Mouse (Mus musculus) ES-Bruce4 (cell line): ENCODE data around the gene Cntf. TPM values are rescaled to one million over a fixed set of nuclear protein-coding genes. Genes with fewer than 3 reads are reported as not detected.
A peak's percentile ranks its signal among the peaks of the same experiment; 100 is the strongest.

Experiments used
- H3K27ac ChIP-seq: 2 replicates; pipeline ENCODE4 v1.5.1; 2012; ENCODE audit warnings: low read length, inconsistent platforms; ENCODE audit not compliant: insufficient read depth
- H3K27me3 ChIP-seq: 2 replicates; pipeline ENCODE4 v1.6.1; 2012; ENCODE audit warnings: mild to moderate bottlenecking, low read length, inconsistent platforms; ENCODE audit not compliant: control insufficient read depth, poor library complexity, insufficient read depth, severe bottlenecking
- H3K36me3 ChIP-seq: 2 replicates; pipeline ENCODE4 v1.6.1; 2012; ENCODE audit warnings: inconsistent platforms, mild to moderate bottlenecking, low read length, moderate library complexity; ENCODE audit not compliant: control insufficient read depth, poor library complexity, insufficient read depth, severe bottlenecking
- H3K4me1 ChIP-seq: one replicate; pipeline ENCODE4 v1.8.1; 2011; ENCODE audit warnings: low read length; ENCODE audit not compliant: control insufficient read depth, insufficient read depth
- H3K4me3 ChIP-seq: 2 replicates; pipeline ENCODE4 v1.5.1; 2011; ENCODE audit warnings: low read depth, mild to moderate bottlenecking, low read length
- H3K9ac ChIP-seq: 2 replicates; pipeline ENCODE4 v1.6.1; 2012; ENCODE audit warnings: low read depth, mild to moderate bottlenecking, inconsistent platforms; ENCODE audit not compliant: poor library complexity, severe bottlenecking
- H3K9me3 ChIP-seq: replicated peaks from 2 replicates; pipeline ENCODE4 v1.6.1; 2012; ENCODE audit warnings: mild to moderate bottlenecking, low read length, inconsistent platforms; ENCODE audit not compliant: control insufficient read depth, poor library complexity, insufficient read depth, severe bottlenecking
- CTCF ChIP-seq: IDR thresholded peaks from one replicate; pipeline ENCODE4 v1.8.1; 2011; ENCODE audit warnings: low read depth, low read length
- EP300 ChIP-seq: IDR thresholded peaks from 2 replicates; pipeline ENCODE4 v1.6.1; 2011; ENCODE audit warnings: low read depth, low read length; ENCODE audit not compliant: insufficient read depth
- POLR2A ChIP-seq: IDR thresholded peaks from one replicate; pipeline ENCODE4 v1.8.1; 2011; ENCODE audit warnings: low read length; ENCODE audit not compliant: insufficient read depth
- polyA plus RNA-seq: library from polyadenylated mRNA; stranded (reverse); fragments of >200 nt; gene quantifications from 2 replicates; pipeline ENCODE4 v1.2.4, GENCODE M21; 2011; ENCODE audit warnings: low read depth; ENCODE audit not compliant: missing spikeins, insufficient read depth, insufficient read length

The Cntf gene
- polyA plus RNA-seq, 1 experiment = 6.4 TPM

- Histone ChIP-seq H3K27me3 (no peaks in the 10 kb centered on the region), H3K9ac (peak overlapping the region; percentile 87), H3K4me3 (peak overlapping the region; percentile 98), H3K27ac (peak overlapping the region; percentile 94), H3K4me1 (no peaks in the 10 kb centered on the region), H3K9me3 (no peaks in the 10 kb centered on the region), H3K36me3 (no peaks in the 10 kb centered on the region)
- TF ChIP-seq EP300 = no peak
- no peak for TF ChIP-seq POLR2A
- no peak for TF ChIP-seq CTCF
These were observed 31.0 kb upstream of the Cntf start for GRCm38 (mm10) chr19:12796328-12796931.

GRCm38 (mm10) chr19:12795511-12796327, 30.3 kb upstream of the Cntf start, which contains the start of the genes Zfp91 and Lpxn:
Gene Zfp91, minus strand, starts transcription at chr19:12796126.
Gene Lpxn, plus strand, starts transcription at chr19:12796193.
- peak within 1 kb of the TSS; percentile 94 for H3K27ac ChIP-seq
- peak within 1 kb of the TSS; percentile 98 for H3K9ac ChIP-seq
- no peaks in the 10 kb centered on the region for H3K4me1 ChIP-seq
- peak within 1 kb of the TSS; percentile 98 for H3K4me3 ChIP-seq
- no peaks in the 10 kb centered on the region for H3K27me3 ChIP-seq
- TF ChIP-seq POLR2A = no peak
- no peak for TF ChIP-seq EP300
- TF ChIP-seq CTCF = no peak
- H3K36me3 ChIP-seq = no peaks in the 10 kb centered on the region; the same call in 1 of the 2 replicates
- H3K9me3 ChIP-seq = no peaks in the 10 kb centered on the region

GRCm38 (mm10) chr19:12795110-12795509, 29.7 kb upstream of the Cntf start:
- Histone ChIP-seq H3K27me3 (no peaks in the 10 kb centered on the region), H3K4me3 (peak overlapping the region; percentile 83), H3K27ac (peak overlapping the region; percentile 85), H3K4me1 (no peaks in the 10 kb centered on the region), H3K9me3 (no peaks in the 10 kb centered on the region), H3K9ac (peak overlapping the region; percentile 98), H3K36me3 (no peaks in the 10 kb centered on the region; the same call in 1 of the 2 replicates)
- TF ChIP-seq EP300 (no peak), CTCF (no peak), POLR2A (no peak)

GRCm38 (mm10) chr19:12794056-12795044, 28.9 kb upstream of the Cntf start:
- Histone ChIP-seq H3K36me3 (no peaks in the 10 kb centered on the region; the same call in 1 of the 2 replicates), H3K27ac (peak overlapping the region; percentile 85), H3K27me3 (no peaks in the 10 kb centered on the region), H3K9me3 (no peaks in the 10 kb centered on the region), H3K4me3 (peak overlapping the region; percentile 83), H3K4me1 (no peaks in the 10 kb centered on the region), H3K9ac (peak overlapping the region; percentile 98)
- 0 out of 2 replicates have a peak, but pooled peaks have one; percentile 46 for TF ChIP-seq EP300
- peak; percentile 37 for TF ChIP-seq CTCF
- peak; percentile 49 for TF ChIP-seq POLR2A

GRCm38 (mm10) chr19:12792374-12792773, 26.9 kb upstream of the Cntf start:
- H3K36me3 ChIP-seq = peaks cover 3% of the 10 kb centered on the region
- H3K27ac ChIP-seq = no peak overlapping the region
- TF ChIP-seq CTCF = no peak
- TF ChIP-seq EP300 = no peak
- TF ChIP-seq POLR2A = no peak
- H3K4me3 ChIP-seq = no peak overlapping the region
- H3K9me3 ChIP-seq = no peaks in the 10 kb centered on the region
- no peaks in the 10 kb centered on the region for H3K4me1 ChIP-seq
- no peaks in the 10 kb centered on the region for H3K27me3 ChIP-seq
- no peak overlapping the region for H3K9ac ChIP-seq
